Mouse (Mus musculus): ENCODE results near the gene Cdk19. TPM values are rescaled to one million over a fixed set of nuclear protein-coding genes. Genes with fewer than 3 reads are reported as not detected.
A peak's percentile ranks its signal among the peaks of the same experiment; 100 is the strongest.
"Not testable (repeated sequence)": the region's sequence is repeated elsewhere in the genome, so short reads cannot be mapped to it uniquely, and the experiment has no call there.

The Cdk19 gene
- total RNA-seq, 2 experiments from 2014 or later: 6.9 to 16.6 TPM

- intact Hi-C loops (cut with DNase I): no loop called here
- no peak for DNase-seq
Observed at GRCm38 (mm10) chr10:40512185-40512584, 172.8 kb downstream of the Cdk19 start.

DNA sequence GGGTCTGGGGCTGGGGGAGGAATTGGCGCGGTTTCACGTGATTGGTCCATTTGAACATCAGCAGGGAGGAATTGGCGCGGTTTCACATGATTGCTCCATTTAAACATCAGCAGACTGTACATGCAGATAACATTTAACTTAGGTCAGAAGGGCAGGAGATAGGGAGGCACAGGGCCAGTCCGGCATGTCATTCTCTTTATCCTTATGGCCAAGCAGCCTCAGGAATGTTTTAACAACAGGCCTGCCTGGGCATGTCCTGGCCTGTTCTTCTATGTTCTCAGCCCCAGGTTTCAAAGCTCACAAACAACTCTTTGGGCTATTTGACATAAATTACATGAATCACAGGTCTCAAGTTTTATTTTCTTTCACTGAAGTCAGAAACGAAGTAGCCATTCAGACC is 173.6 kb downstream of the Cdk19 start:
- DNase-seq; intact Hi-C loops (cut with DNase I): not testable (repeated sequence)

DNA sequence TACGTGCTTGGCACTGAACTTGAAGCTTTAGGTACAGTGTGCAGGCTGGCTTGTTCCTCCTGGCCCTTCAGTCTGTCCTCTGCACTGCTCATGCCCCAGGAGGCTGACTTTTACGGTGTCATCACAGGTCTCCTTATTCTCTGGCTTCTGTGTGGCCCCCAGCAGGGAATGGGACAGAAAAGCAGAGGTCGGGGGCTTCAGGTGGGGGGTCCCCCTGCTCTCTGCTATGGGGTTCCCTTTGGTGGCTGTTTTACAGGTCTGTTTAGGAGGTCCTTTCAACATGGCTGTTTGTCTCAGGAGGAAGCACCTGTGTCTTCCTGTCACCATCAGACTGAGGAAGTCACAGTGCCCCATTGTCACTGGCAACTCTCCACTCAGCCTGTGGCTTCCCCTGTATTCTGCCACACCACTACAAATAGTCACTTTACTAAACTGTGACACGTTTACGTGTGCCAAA is 175.9 kb downstream of the Cdk19 start:
- intact Hi-C loops (cut with DNase I): no loop called here
- DNase-seq: no peak

- intact Hi-C loops (cut with DNase I): no loop called here
- DNase-seq: no peak
Observed at GRCm38 (mm10) chr10:40516421-40516820, 177.1 kb downstream of the Cdk19 start.

GRCm38 (mm10) chr10:40519586-40519985 is 180.2 kb downstream of the Cdk19 start:
- intact Hi-C loops (cut with DNase I): no loop called here
- DNase-seq: no peak

- DNase-seq: no peak
- intact Hi-C loops (cut with DNase I): no loop called here
Observed at GRCm38 (mm10) chr10:40521579-40521978, 182.2 kb downstream of the Cdk19 start.

GRCm38 (mm10) chr10:40523312-40523975 is 184.1 kb downstream of the Cdk19 start:
- intact Hi-C loops (cut with DNase I): no loop called here
- DNase-seq: no peak

DNA sequence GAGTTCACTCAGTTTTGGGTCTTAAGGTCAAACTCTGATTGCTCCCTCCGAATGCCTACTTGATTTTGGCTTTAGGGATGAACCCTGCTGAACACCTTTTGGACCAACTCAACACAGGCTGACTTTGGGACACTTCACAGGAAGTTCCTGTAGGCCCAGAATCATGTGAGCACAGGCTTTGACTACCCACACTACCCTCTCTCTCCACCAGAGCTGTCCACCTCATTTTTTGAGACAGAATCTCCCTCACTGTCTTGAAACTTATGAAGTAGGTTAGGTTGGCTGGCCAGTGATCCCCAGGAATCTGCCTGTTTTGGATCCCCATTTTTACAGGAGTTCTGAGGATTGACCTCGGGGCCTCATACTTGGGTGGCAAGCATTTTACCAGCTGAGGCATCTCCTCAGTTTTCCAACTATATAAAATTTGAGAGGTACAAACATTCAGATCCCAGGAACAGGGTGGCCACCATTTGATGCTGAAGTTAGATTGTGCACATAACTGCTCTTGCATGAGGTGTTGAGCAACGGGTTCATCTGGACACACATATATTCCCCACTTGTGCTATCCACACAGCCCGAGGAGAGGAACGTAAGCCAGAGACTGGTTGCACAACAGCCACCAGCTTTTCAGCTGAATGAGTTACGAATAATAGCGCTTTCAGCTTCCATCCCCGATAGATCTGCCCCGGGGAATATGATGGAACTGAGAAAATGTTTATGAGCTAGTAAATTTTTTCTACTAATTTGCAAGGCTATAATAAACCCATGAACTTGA is 184.9 kb downstream of the Cdk19 start:
- intact Hi-C loops (cut with DNase I): no loop called here
- DNase-seq: no peak

DNA sequence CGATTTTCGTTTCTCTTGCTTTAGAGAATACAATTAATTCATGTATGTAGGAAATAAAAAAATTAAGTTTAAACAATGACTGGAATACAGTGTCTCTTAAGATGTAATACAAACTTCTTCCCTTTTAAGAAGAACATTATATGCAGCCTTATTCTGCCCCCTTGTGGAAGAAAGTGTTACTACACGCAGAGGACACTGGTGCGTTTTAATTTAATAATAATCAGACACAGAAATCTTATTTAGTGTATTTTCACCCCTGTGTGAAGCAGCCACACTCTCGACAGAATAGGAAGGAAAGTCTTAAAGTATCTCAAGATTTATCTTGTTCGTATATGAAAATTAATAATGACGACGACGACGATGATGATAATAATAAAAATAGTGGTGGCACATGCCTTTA is 185.6 kb downstream of the Cdk19 start:
- DNase-seq: peak in 1 of 2 experiments; percentile 19
- intact Hi-C loops (cut with DNase I): loop anchor here (5.0 kb wide), 1 partner anchor 183 kb away; no protein-coding TSS in a partner anchor

DNA sequence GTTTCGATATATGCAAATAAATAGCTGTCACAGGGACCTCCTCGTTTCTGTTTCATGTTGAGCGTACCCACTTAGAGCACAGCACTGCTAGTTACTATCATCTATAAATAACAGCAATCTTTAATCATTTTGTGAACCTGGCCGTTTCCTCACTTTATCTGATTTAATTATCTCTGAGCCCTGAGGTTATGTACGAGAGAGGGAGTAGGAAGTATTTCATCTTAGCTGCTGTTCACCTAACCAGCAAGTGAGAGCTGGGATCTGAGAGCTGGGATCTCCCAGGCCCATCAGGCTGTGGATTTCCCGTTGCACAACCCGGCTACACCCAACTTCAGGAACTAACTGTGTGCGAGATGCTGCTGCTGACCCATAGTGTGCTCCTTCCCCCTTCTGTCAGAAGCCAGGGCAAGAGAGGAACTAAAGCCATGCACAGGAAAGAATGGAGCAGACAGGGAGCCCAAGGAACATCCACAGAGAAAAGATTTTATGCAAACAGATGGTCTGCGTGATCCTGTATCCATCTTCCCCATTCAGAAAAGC is 186.3 kb downstream of the Cdk19 start:
- intact Hi-C loops (cut with DNase I): loop anchor here (2.0 to 5.0 kb wide), 2 partner anchors 183 to 267 kb away; partner anchors contain the start of gene Gtf3c6
- DNase-seq: no peak

- no peak for DNase-seq
- intact Hi-C loops (cut with DNase I): loop anchor here (2.0 to 5.0 kb wide), 2 partner anchors 184 to 268 kb away; partner anchors contain the start of gene Gtf3c6
Observed at GRCm38 (mm10) chr10:40526301-40526761, 187.0 kb downstream of the Cdk19 start.

- intact Hi-C loops (cut with DNase I): loop anchor here (2.0 to 5.0 kb wide), 2 partner anchors 185 to 268 kb away; partner anchors contain the start of gene Gtf3c6
- no peak for DNase-seq
Observed at GRCm38 (mm10) chr10:40526986-40527385, 187.6 kb downstream of the Cdk19 start.

DNA sequence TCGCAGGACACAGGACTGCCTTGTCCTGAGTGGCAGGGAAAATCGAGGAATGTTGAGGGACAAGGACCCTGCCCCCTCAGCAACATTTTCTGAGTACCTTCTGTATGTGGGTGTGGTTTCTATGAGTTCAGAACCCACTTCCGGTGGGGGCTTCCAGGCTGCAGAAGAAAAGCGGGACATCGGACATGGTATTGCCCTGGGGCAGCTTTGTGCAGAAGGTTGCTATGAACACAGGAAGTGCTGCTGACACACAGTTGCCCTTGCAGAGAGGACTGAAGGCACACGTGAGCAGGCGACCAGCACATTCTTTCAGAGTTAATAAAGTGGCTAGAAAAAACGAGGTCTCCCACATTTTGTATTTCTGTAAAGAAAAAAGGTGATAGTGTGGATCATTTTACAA is 188.2 kb downstream of the Cdk19 start:
- no peak for DNase-seq
- intact Hi-C loops (cut with DNase I): loop anchor here (2.0 to 5.0 kb wide), 2 partner anchors 185 to 269 kb away; partner anchors contain the start of gene Gtf3c6

GRCm38 (mm10) chr10:40528668-40529067 is 189.3 kb downstream of the Cdk19 start:
- no peak for DNase-seq
- intact Hi-C loops (cut with DNase I): loop anchor here (5.0 kb wide), 1 partner anchor 186 kb away; no protein-coding TSS in a partner anchor

GRCm38 (mm10) chr10:40529617-40530016 is 190.3 kb downstream of the Cdk19 start:
- intact Hi-C loops (cut with DNase I): loop anchor here (5.0 kb wide), 1 partner anchor 187 kb away; no protein-coding TSS in a partner anchor
- DNase-seq: no peak

- DNase-seq: no peak
- intact Hi-C loops (cut with DNase I): no loop called here
Observed at GRCm38 (mm10) chr10:40530661-40531060, 191.3 kb downstream of the Cdk19 start.

- intact Hi-C loops (cut with DNase I); DNase-seq: not testable (repeated sequence)
Observed at GRCm38 (mm10) chr10:40532586-40532985, 193.2 kb downstream of the Cdk19 start.

All from gastrocnemius, postnatal 36 days (tissue).